Mouse (Mus musculus) liver, embryonic 12.5 days (tissue): ENCODE results near the gene Ccn5. TPM values are rescaled to one million over a fixed set of nuclear protein-coding genes. Genes with fewer than 3 reads are reported as not detected.

ENCODE experiments used
- polyA plus RNA-seq: library from polyadenylated mRNA; unstranded; fragments of >200 nt; fragmentation: Nextera tagmentation; extraction: Ambion mirVana; gene quantifications from 2 replicates; pipeline ENCODE4 v1.2.1, GENCODE M21; 2016

Ccn5 gene
- polyA plus RNA-seq, 1 experiment from 2014 or later: 0.15 TPM

Other genes with a start within 250 kb of the Ccn5 start
- gene Ttpal, start 218.5 kb upstream of the Ccn5 start, polyA plus RNA-seq: 18.2 and 20.4 TPM in 2 replicates
- gene Serinc3, start 175.7 kb upstream of the Ccn5 start, polyA plus RNA-seq: 127 and 132 TPM in 2 replicates
- gene Pkig, start 162.5 kb upstream of the Ccn5 start, polyA plus RNA-seq: 133 and 134 TPM in 2 replicates
- 6.6 and 6.7 TPM in 2 replicates for gene Ada, start 70.6 kb upstream of the Ccn5 start, polyA plus RNA-seq
- gene Kcnk15, start 32.8 kb downstream of the Ccn5 start, polyA plus RNA-seq: not detected in 2 replicates
- gene Rims4, start 97.8 kb downstream of the Ccn5 start, polyA plus RNA-seq: 0.07 and 0.11 TPM in 2 replicates
- gene Ywhab, start 174.1 kb downstream of the Ccn5 start, polyA plus RNA-seq: 154 and 161 TPM in 2 replicates
- 0.17 and 0.31 TPM in 2 replicates for gene Pabpc1l, start 204.6 kb downstream of the Ccn5 start, polyA plus RNA-seq
- gene Stk4, start 249.5 kb downstream of the Ccn5 start, polyA plus RNA-seq: 20.7 and 21.0 TPM in 2 replicates